Mouse (Mus musculus): ENCODE measurements at regions not wholly inside any gene's neighbourhood (a gene's known extent, or its start where the extent isn't known, plus 50 kb on each side); places are given as distances from the start of the nearest gene placed in this dataset.

- TF ChIP-seq CTCF (IDR thresholded peaks at IDR 0.05; ENCODE audit: control insufficient read depth, insufficient read depth, insufficient read length) (no peak), MYOG (IDR thresholded peaks at IDR 0.05; ENCODE audit: control insufficient read depth, extremely low read depth, insufficient read length) (no peak), MYOD1 (IDR thresholded peaks at IDR 0.05; ENCODE audit: control insufficient read depth, insufficient read length, low read depth) (no peak)
These were observed 173.6 kb upstream of the Dcbld2 start for GRCm38 (mm10) chr16:58234686-58235085.

Data from C2C12 (cell line).